Mouse (Mus musculus) limb, embryonic 11.5 days (tissue): ENCODE measurements around the gene Foxk2. TPM values are rescaled to one million over a fixed set of nuclear protein-coding genes. Genes with fewer than 3 reads are reported as not detected.

Experiments used
- ATAC-seq: fragments of 200-750 bp; cut with Nextera tagmentation; 2 replicates; pipeline ENCODE4 v1.8.0; 2017; ENCODE audit warnings: low read depth; ENCODE audit not compliant: insufficient number of reproducible peaks, low FRiP score, low TSS enrichment
- DNase-seq: peaks from one replicate; pipeline ENCODE4 v3.0.0-alpha.2; 2015; ENCODE audit warnings: low spot score
- H3K27ac ChIP-seq: fragments of 300-500 bp; sonication (generic); replicated peaks from 2 replicates; pipeline ENCODE4 v1.5.1; 2014; ENCODE audit warnings: low read depth, mild to moderate bottlenecking, low read length
- H3K27me3 ChIP-seq: fragments of 300-500 bp; sonication (generic); 2 replicates; pipeline ENCODE4 v1.6.1; 2014; ENCODE audit warnings: mild to moderate bottlenecking, low read length, mixed read lengths; ENCODE audit not compliant: control insufficient read depth, insufficient read depth
- H3K36me3 ChIP-seq: fragments of 300-500 bp; sonication (generic); 2 replicates; pipeline ENCODE4 v1.6.1; 2014; ENCODE audit warnings: mild to moderate bottlenecking, low read length, moderate library complexity, mixed read lengths; ENCODE audit not compliant: control insufficient read depth, insufficient read depth
- H3K4me1 ChIP-seq: fragments of 300-500 bp; sonication (generic); 2 replicates; pipeline ENCODE4 v1.6.1; 2014; ENCODE audit warnings: low read length, mixed read lengths; ENCODE audit not compliant: control insufficient read depth, insufficient read depth
- H3K4me2 ChIP-seq: fragments of 300-500 bp; sonication (generic); 2 replicates; pipeline ENCODE4 v1.6.1; 2014; ENCODE audit warnings: low read depth, mild to moderate bottlenecking, moderate library complexity; ENCODE audit not compliant: severe bottlenecking
- H3K4me3 ChIP-seq: fragments of 300-500 bp; sonication (generic); 2 replicates; pipeline ENCODE4 v1.5.1; 2014; ENCODE audit warnings: low read depth, low read length
- H3K9ac ChIP-seq: fragments of 300-500 bp; sonication (generic); 2 replicates; pipeline ENCODE4 v1.6.1; 2014; ENCODE audit warnings: mild to moderate bottlenecking, low read length
- H3K9me3 ChIP-seq: fragments of 300-500 bp; sonication (generic); 2 replicates; pipeline ENCODE4 v1.6.1; 2016; ENCODE audit warnings: low read length; ENCODE audit not compliant: control insufficient read depth
- WGBS: fragments of 180-500 bp; shearing (Covaris S2); extraction: QIAGEN DNeasy Blood & Tissue Kit; methylation state at CpG from one replicate; pipeline ENCODE4 v1.1.7; 2014; 5-methylcytosine and 5-hydroxymethylcytosine counted together
- polyA plus RNA-seq: library from polyadenylated mRNA; unstranded; fragments of >200 nt; fragmentation: Nextera tagmentation; extraction: Ambion mirVana; gene quantifications from 2 replicates; pipeline ENCODE4 v1.2.1, GENCODE M21; 2014

Gene Foxk2
- 13.6 and 16.1 TPM in 2 replicates for polyA plus RNA-seq

- peak within 1 kb of the TSS; percentile 98 for H3K4me3 ChIP-seq
- DNase-seq (peak; percentile 89), ATAC-seq (peak; percentile 95)
- no peaks in the 10 kb centered on the region for H3K9me3 ChIP-seq
- H3K27me3 ChIP-seq: no peaks in the 10 kb centered on the region
- peak within 1 kb of the TSS; percentile 96 for H3K9ac ChIP-seq
- under 1% methylated on average over 83 of the region's 91 CpGs for WGBS
- H3K36me3 ChIP-seq: peaks cover 5% of the 10 kb centered on the region; the same call in 1 of the 2 replicates
- H3K27ac ChIP-seq: peak within 1 kb of the TSS; percentile 67; the same call in 1 of the 2 replicates
- H3K4me2 ChIP-seq: peak within 1 kb of the TSS; percentile 79
- H3K4me1 ChIP-seq: peaks cover 2% of the 10 kb centered on the region; the same call in 1 of the 2 replicates
Measured at GRCm38 (mm10) chr11:121259160-121260100, at the start of gene Foxk2. Gene Foxk2, plus strand, starts transcription at chr11:121259990.

- WGBS: 97% methylated on average over 3 of the region's 3 CpGs
- ATAC-seq (no peak), DNase-seq (no peak)
- no peaks in the 10 kb centered on the region for H3K9me3 ChIP-seq
- H3K36me3 ChIP-seq: peaks cover 1% of the 10 kb centered on the region; the same call in 1 of the 2 replicates
- H3K4me2 ChIP-seq: no peak overlapping the region
- no peak overlapping the region for H3K9ac ChIP-seq
- no peaks in the 10 kb centered on the region for H3K27me3 ChIP-seq
- H3K27ac ChIP-seq: no peak overlapping the region
- no peak overlapping the region for H3K4me3 ChIP-seq
- H3K4me1 ChIP-seq: no peaks in the 10 kb centered on the region
Measured at GRCm38 (mm10) chr11:121216831-121217230, 43.0 kb upstream of the Foxk2 start.

- Histone ChIP-seq H3K9me3 (no peaks in the 10 kb centered on the region), H3K4me1 (no peaks in the 10 kb centered on the region), H3K4me2 (no peak overlapping the region), H3K9ac (no peak overlapping the region), H3K27ac (no peak overlapping the region), H3K27me3 (no peaks in the 10 kb centered on the region), H3K36me3 (peaks cover 19% of the 10 kb centered on the region), H3K4me3 (no peak overlapping the region)
- 88% methylated on average over 11 of the region's 11 CpGs for WGBS
- DNase-seq (no peak), ATAC-seq (no peak)
Measured at GRCm38 (mm10) chr11:121219776-121220175, 40.0 kb upstream of the Foxk2 start.

- no peak overlapping the region for H3K4me2 ChIP-seq
- H3K9me3 ChIP-seq: no peaks in the 10 kb centered on the region
- H3K4me1 ChIP-seq: no peaks in the 10 kb centered on the region
- H3K27me3 ChIP-seq: no peaks in the 10 kb centered on the region
- no peak overlapping the region for H3K9ac ChIP-seq
- ATAC-seq (no peak), DNase-seq (no peak)
- 93% methylated on average over 5 of the region's 5 CpGs for WGBS
- no peak overlapping the region for H3K27ac ChIP-seq
- peaks cover 23% of the 10 kb centered on the region for H3K36me3 ChIP-seq
- H3K4me3 ChIP-seq: no peak overlapping the region
Measured at GRCm38 (mm10) chr11:121220771-121221170, 39.0 kb upstream of the Foxk2 start.

- ATAC-seq: no peak
- Histone ChIP-seq H3K4me3 (no peak overlapping the region), H3K4me2 (no peak overlapping the region), H3K36me3 (peaks cover 23% of the 10 kb centered on the region), H3K9me3 (no peaks in the 10 kb centered on the region), H3K9ac (no peak overlapping the region), H3K27me3 (no peaks in the 10 kb centered on the region), H3K27ac (no peak overlapping the region), H3K4me1 (no peaks in the 10 kb centered on the region)
- DNase-seq: no peak
- 92% methylated on average over 6 of the region's 6 CpGs for WGBS
Measured at GRCm38 (mm10) chr11:121221321-121222010, 38.3 kb upstream of the Foxk2 start.

- H3K9me3 ChIP-seq: no peaks in the 10 kb centered on the region
- peaks cover 3% of the 10 kb centered on the region; the same call in 1 of the 2 replicates for H3K4me1 ChIP-seq
- H3K4me3 ChIP-seq: peak overlapping the region; percentile 76
- H3K27me3 ChIP-seq: no peaks in the 10 kb centered on the region
- 32% methylated on average over 21 of the region's 21 CpGs for WGBS
- peak overlapping the region; percentile 66 for H3K4me2 ChIP-seq
- DNase-seq (peak; percentile 22), ATAC-seq (0 out of 2 replicates have a peak, but pooled peaks have one; percentile 12)
- peaks cover 11% of the 10 kb centered on the region for H3K36me3 ChIP-seq
- H3K27ac ChIP-seq: 0 out of 2 replicates have a peak overlapping the region, but pooled peaks have one; percentile 5
- H3K9ac ChIP-seq: peak overlapping the region; percentile 63
Measured at GRCm38 (mm10) chr11:121228129-121229017, 31.4 kb upstream of the Foxk2 start.

GRCm38 (mm10) chr11:121229018-121229439 lies 30.8 kb upstream of the Foxk2 start, which contains the start of gene Cybc1:
Gene Cybc1, minus strand, starts transcription at chr11:121229322.
- peak; percentile 82 for DNase-seq
- WGBS: under 1% methylated on average over 23 of the region's 23 CpGs
- H3K4me1 ChIP-seq: peaks cover 3% of the 10 kb centered on the region; the same call in 1 of the 2 replicates
- peak within 1 kb of the TSS; percentile 63 for H3K9ac ChIP-seq
- peaks cover 7% of the 10 kb centered on the region for H3K36me3 ChIP-seq
- H3K27me3 ChIP-seq: no peaks in the 10 kb centered on the region
- no peaks in the 10 kb centered on the region for H3K9me3 ChIP-seq
- H3K27ac ChIP-seq: 0 out of 2 replicates have a peak within 1 kb of the TSS, but pooled peaks have one; percentile 5
- peak within 1 kb of the TSS; percentile 76 for H3K4me3 ChIP-seq
- ATAC-seq: peak; percentile 89; the same call in 1 of the 2 replicates
- peak within 1 kb of the TSS; percentile 66 for H3K4me2 ChIP-seq
